Comparison of ENCODE assay signal across 8 mouse cellular contexts in genomic region chr19:41745941-41746557, GRCm38 (mm10). TPM values are rescaled to one million over a fixed set of nuclear protein-coding genes. Genes with fewer than 3 reads are reported as not detected.
DNase-seq lines count a peak whose midpoint lies in the region; ATAC-seq lines count a peak whose summit lies in the region.

No protein-coding gene starts in this region.

- no peak overlapping the region for H3K4me2 ChIP-seq in heart, embryonic 11.5 days
- no peak overlapping the region for H3K4me2 ChIP-seq in embryonic facial prominence, embryonic 15.5 days (replicated peaks)
- no peak overlapping the region for H3K4me2 ChIP-seq in hindbrain, embryonic 14.5 days (replicated peaks)

- peaks cover 51% of the 10 kb centered on the region for H3K27me3 ChIP-seq in heart, embryonic 11.5 days (ENCODE audit: control insufficient read depth, insufficient read depth, low read length)
- H3K27me3 ChIP-seq in embryonic facial prominence, embryonic 15.5 days: peaks cover 36% of the 10 kb centered on the region
- no peaks in the 10 kb centered on the region for H3K27me3 ChIP-seq in hindbrain, embryonic 14.5 days (ENCODE audit: control insufficient read depth, insufficient read depth, low read length)

- H3K4me3 ChIP-seq in heart, embryonic 11.5 days (ENCODE audit: low read depth, low read length): no peak overlapping the region
- H3K4me3 ChIP-seq in embryonic facial prominence, embryonic 15.5 days (replicated peaks): no peak overlapping the region
- H3K4me3 ChIP-seq in hindbrain, embryonic 14.5 days (replicated peaks; ENCODE audit: low read length): no peak overlapping the region

- H3K4me1 ChIP-seq in heart, embryonic 11.5 days (ENCODE audit: control insufficient read depth, insufficient read depth, low read length): peaks cover 14% of the 10 kb centered on the region
- H3K4me1 ChIP-seq in embryonic facial prominence, embryonic 15.5 days: peaks cover 14% of the 10 kb centered on the region
- peaks cover 34% of the 10 kb centered on the region for H3K4me1 ChIP-seq in hindbrain, embryonic 14.5 days (replicated peaks; ENCODE audit: control insufficient read depth, insufficient read depth, low read length)

- no peak overlapping the region for H3K9ac ChIP-seq in heart, embryonic 11.5 days (ENCODE audit: low read depth, low read length)
- no peak overlapping the region for H3K9ac ChIP-seq in embryonic facial prominence, embryonic 15.5 days
- no peak overlapping the region for H3K9ac ChIP-seq in hindbrain, embryonic 14.5 days

- H3K27ac ChIP-seq in heart, embryonic 11.5 days (ENCODE audit: low read depth, low read length): no peak overlapping the region
- H3K27ac ChIP-seq in embryonic facial prominence, embryonic 15.5 days (replicated peaks): no peak overlapping the region
- peak overlapping the region; percentile 36; the same call in 1 of the 2 replicates for H3K27ac ChIP-seq in hindbrain, embryonic 14.5 days

- WGBS in heart, embryonic 11.5 days (ENCODE audit: insufficient replicate concordance): 41% methylated on average over 15 of the region's 15 CpGs
- WGBS in embryonic facial prominence, embryonic 15.5 days: 54% methylated on average over 15 of the region's 15 CpGs
- 22% methylated on average over 15 of the region's 15 CpGs for WGBS in hindbrain, embryonic 14.5 days

- no peaks in the 10 kb centered on the region for H3K9me3 ChIP-seq in heart, embryonic 11.5 days (replicated peaks; ENCODE audit: control insufficient read depth, low read length)
- H3K9me3 ChIP-seq in embryonic facial prominence, embryonic 15.5 days (replicated peaks): no peaks in the 10 kb centered on the region
- no peaks in the 10 kb centered on the region for H3K9me3 ChIP-seq in hindbrain, embryonic 14.5 days (ENCODE audit: control insufficient read depth, low read length)

- ATAC-seq in heart, embryonic 11.5 days (replicated peaks; ENCODE audit: insufficient number of reproducible peaks, low FRiP score, low TSS enrichment): no peak
- ATAC-seq in embryonic facial prominence, embryonic 15.5 days (ENCODE audit: insufficient number of reproducible peaks, low FRiP score, low TSS enrichment, low read depth): peak; percentile 22; the same call in 1 of the 2 replicates
- peak; percentile 88 for ATAC-seq in hindbrain, embryonic 14.5 days (ENCODE audit: low FRiP score)
- ATAC-seq in megakaryocyte progenitor cell, adult 5-6 weeks (replicated peaks; ENCODE audit: poor library complexity): no peak

- no peaks in the 10 kb centered on the region for H3K36me3 ChIP-seq in heart, embryonic 11.5 days (ENCODE audit: control insufficient read depth, insufficient read depth, low read length)
- H3K36me3 ChIP-seq in embryonic facial prominence, embryonic 15.5 days: no peaks in the 10 kb centered on the region
- no peaks in the 10 kb centered on the region for H3K36me3 ChIP-seq in hindbrain, embryonic 14.5 days (replicated peaks; ENCODE audit: control insufficient read depth, insufficient read depth)

- peak; percentile 90 for DNase-seq in heart, adult 11 months
- DNase-seq in hindbrain, embryonic 14.5 days (ENCODE audit: low spot score): peak; percentile 78
- DNase-seq in left cerebral cortex, adult 9 months (ENCODE audit: low spot score in 2 of 2): peak; percentile 36 to 53
- peak; percentile 86 for DNase-seq in retina, embryonic 14.5 days (ENCODE audit: low spot score)
- no peak for DNase-seq in urinary bladder, postnatal 25 days (ENCODE audit: low spot score)

RNA-seq across cellular contexts. Expression of gene Slit1, which starts 2.6 kb away (rescaled TPM):
- 0.11 TPM in 2 replicates for polyA plus RNA-seq in heart, embryonic 11.5 days (2014; fragmentation: Nextera tagmentation; extraction: Ambion mirVana)
- polyA plus RNA-seq in embryonic facial prominence, embryonic 15.5 days (2015; fragmentation: Nextera tagmentation; extraction: Ambion mirVana): 0.64 and 1.1 TPM in 2 replicates
- 31.7 and 36.4 TPM in 2 replicates for polyA plus RNA-seq in hindbrain, embryonic 14.5 days (2014; fragmentation: Nextera tagmentation; extraction: Ambion mirVana)
- total RNA-seq in megakaryocyte progenitor cell, adult 5-6 weeks (2015): not detected in 2 replicates
- 0.03 and 0.29 TPM in 2 replicates for total RNA-seq in megakaryocyte progenitor cell, adult 5-6 weeks (2017)

RNA-seq across cellular contexts. Expression of gene Arhgap19, which starts 55.8 kb away (rescaled TPM):
- polyA plus RNA-seq in heart, embryonic 11.5 days (2014; fragmentation: Nextera tagmentation; extraction: Ambion mirVana): 20.8 and 22.8 TPM in 2 replicates
- polyA plus RNA-seq in embryonic facial prominence, embryonic 15.5 days (2015; fragmentation: Nextera tagmentation; extraction: Ambion mirVana): 17.3 and 17.5 TPM in 2 replicates
- polyA plus RNA-seq in hindbrain, embryonic 14.5 days (2014; fragmentation: Nextera tagmentation; extraction: Ambion mirVana): 6.7 and 6.8 TPM in 2 replicates
- total RNA-seq in megakaryocyte progenitor cell, adult 5-6 weeks (2015): 48.6 and 50.6 TPM in 2 replicates
- 56.7 and 57.3 TPM in 2 replicates for total RNA-seq in megakaryocyte progenitor cell, adult 5-6 weeks (2017)

Comparison
In these comparisons a context has a peak if more than half of its experiments do, and no peak if none do; other contexts are left out.
1. ATAC-seq: peak in embryonic facial prominence, embryonic 15.5 days (single experiment) and hindbrain, embryonic 14.5 days (single experiment); none in heart, embryonic 11.5 days (single experiment) and megakaryocyte progenitor cell, adult 5-6 weeks (single experiment).
2. RNA of gene Slit1, which starts 2.6 kb away (polyA plus RNA-seq): 31.7 to 36.4 TPM in hindbrain, embryonic 14.5 days; 0.64 to 1.1 TPM in embryonic facial prominence, embryonic 15.5 days and 0.11 TPM in heart, embryonic 11.5 days; every median in the first group is over 10 times any median in the second.